In genomic region chr3:145146871-145147270, GRCm38 (mm10) we compare ENCODE assay signal across 22 mouse cellular contexts. TPM values are rescaled to one million over a fixed set of nuclear protein-coding genes. Genes with fewer than 3 reads are reported as not detected.
"Had no signal": no experiment of that assay in that cellular context is flagged by ENCODE, and none has a peak within 500 bp of the region (broad histone marks: within the 10 kb centered on the region; RNA-seq: fewer than 3 reads in every experiment).

No protein-coding gene starts in this region.

- H3K4me3 ChIP-seq: gastrocnemius, adult 2 months; heart, embryonic 10.5 days; heart, embryonic 13.5 days; heart, embryonic 15.5 days; hindbrain, embryonic 13.5 days; hindbrain, embryonic 15.5 days; layer of hippocampus, adult 2 months; left cerebral cortex, adult 2 months; limb, embryonic 10.5 days; limb, embryonic 12.5 days had no signal

- H3K27ac ChIP-seq: gastrocnemius, adult 2 months; heart, embryonic 10.5 days; heart, embryonic 13.5 days; heart, embryonic 15.5 days; hindbrain, embryonic 13.5 days; hindbrain, embryonic 15.5 days; hindbrain, postnatal 0 days; layer of hippocampus, adult 2 months; left cerebral cortex, adult 2 months; limb, embryonic 10.5 days; limb, embryonic 12.5 days had no signal

- H3K27me3 ChIP-seq: heart, embryonic 13.5 days; heart, embryonic 15.5 days; hindbrain, embryonic 13.5 days; hindbrain, embryonic 15.5 days; limb, embryonic 12.5 days had no signal

- H3K9me3 ChIP-seq: heart, embryonic 10.5 days; heart, embryonic 13.5 days; heart, embryonic 15.5 days; hindbrain, embryonic 13.5 days; hindbrain, embryonic 15.5 days; limb, embryonic 10.5 days; limb, embryonic 12.5 days had no signal

- DNase-seq: gastrocnemius, postnatal 25 days; heart, adult 18-20 months; heart, postnatal 14 days; heart, postnatal 36 days; kidney, adult 18-20 months; kidney, adult 8-10 months; kidney, postnatal 10 days; kidney, postnatal 25 days; liver had no signal

- H3K4me1 ChIP-seq: heart, embryonic 10.5 days; heart, embryonic 13.5 days; heart, embryonic 15.5 days; hindbrain, embryonic 13.5 days; hindbrain, embryonic 15.5 days; limb, embryonic 10.5 days; limb, embryonic 12.5 days had no signal

- H3K36me3 ChIP-seq: heart, embryonic 15.5 days had no signal

- H3K9ac ChIP-seq: heart, embryonic 13.5 days; heart, embryonic 15.5 days; hindbrain, embryonic 13.5 days; hindbrain, embryonic 15.5 days; limb, embryonic 12.5 days had no signal

- H3K4me2 ChIP-seq: heart, embryonic 13.5 days; heart, embryonic 15.5 days; hindbrain, embryonic 13.5 days; hindbrain, embryonic 15.5 days; limb, embryonic 12.5 days; liver, embryonic 11.5 days had no signal

RNA-seq across cellular contexts. Expression of gene Clca2, which starts 47.6 kb away (rescaled TPM):
- polyA plus RNA-seq: frontal cortex, adult 2 months; hindbrain, embryonic 15.5 days; hindbrain, postnatal 0 days had no signal
